Mouse (Mus musculus): ENCODE measurements around the gene Ipmk. TPM values are rescaled to one million over a fixed set of nuclear protein-coding genes. Genes with fewer than 3 reads are reported as not detected.
"Not testable (repeated sequence)": the region's sequence is repeated elsewhere in the genome, so short reads cannot be mapped to it uniquely, and the experiment has no call there.

Ipmk gene
- polyA plus RNA-seq, 1 experiment from 2014 or later = 13.9 TPM

DNA sequence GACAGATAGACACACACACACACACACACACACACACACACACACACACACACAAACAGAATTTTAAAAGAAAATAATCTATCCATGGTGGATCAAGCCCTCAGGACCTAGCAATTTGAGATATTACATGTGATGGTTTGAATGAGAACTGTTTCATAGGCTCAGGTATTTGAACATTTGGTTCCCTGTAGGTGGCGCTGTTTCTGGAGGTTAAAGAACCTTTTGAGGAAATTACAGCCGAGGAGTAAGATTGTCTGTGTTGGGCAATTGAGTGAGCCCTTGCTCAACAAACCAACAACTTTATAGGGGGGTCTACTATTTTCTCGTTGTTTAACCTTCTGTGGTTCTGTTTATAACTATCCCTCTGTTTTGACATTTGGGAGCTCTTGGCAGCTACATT is 107.8 kb downstream of the Ipmk start:
- Histone ChIP-seq H3K9me3 (replicated peaks) (no peaks in the 10 kb centered on the region), H3K9ac (no peak overlapping the region), H3K4me2 (no peak overlapping the region), H3K27me3 (replicated peaks) (no peaks in the 10 kb centered on the region), H3K4me3 (no peak overlapping the region), H3K4me1 (no peaks in the 10 kb centered on the region), H3K27ac (no peak overlapping the region), H3K36me3 (no peaks in the 10 kb centered on the region)
- no peak for ATAC-seq
- WGBS (ENCODE audit: insufficient replicate concordance) = 50% methylated on average over 3 of the region's 3 CpGs

DNA sequence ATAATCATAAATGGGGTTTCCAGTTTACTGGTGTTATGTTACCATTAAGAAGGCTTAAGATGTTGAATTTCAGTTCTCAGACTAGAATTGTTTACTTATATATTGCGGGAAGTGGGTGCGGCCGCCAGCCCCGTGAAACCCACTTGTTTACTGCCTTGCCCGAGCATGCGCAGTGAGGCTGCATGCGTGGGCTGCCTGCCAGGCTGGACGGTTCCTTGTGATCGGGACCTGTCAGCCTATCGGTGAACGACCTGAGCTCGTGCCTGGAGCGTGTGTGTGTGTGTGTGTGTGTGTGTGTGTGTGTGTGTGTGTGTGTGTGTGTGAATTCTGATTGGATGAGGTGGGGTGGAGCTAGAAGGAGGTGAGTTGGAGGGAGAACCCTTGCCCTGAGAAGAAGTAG is 114.8 kb downstream of the Ipmk start:
- 86% methylated on average over 13 of the region's 13 CpGs for WGBS (ENCODE audit: insufficient replicate concordance)
- not testable (repeated sequence) for H3K4me3 ChIP-seq; H3K36me3 ChIP-seq; ATAC-seq; H3K9ac ChIP-seq; H3K27ac ChIP-seq; H3K4me1 ChIP-seq; H3K9me3 ChIP-seq (replicated peaks); H3K27me3 ChIP-seq (replicated peaks); H3K4me2 ChIP-seq

DNA sequence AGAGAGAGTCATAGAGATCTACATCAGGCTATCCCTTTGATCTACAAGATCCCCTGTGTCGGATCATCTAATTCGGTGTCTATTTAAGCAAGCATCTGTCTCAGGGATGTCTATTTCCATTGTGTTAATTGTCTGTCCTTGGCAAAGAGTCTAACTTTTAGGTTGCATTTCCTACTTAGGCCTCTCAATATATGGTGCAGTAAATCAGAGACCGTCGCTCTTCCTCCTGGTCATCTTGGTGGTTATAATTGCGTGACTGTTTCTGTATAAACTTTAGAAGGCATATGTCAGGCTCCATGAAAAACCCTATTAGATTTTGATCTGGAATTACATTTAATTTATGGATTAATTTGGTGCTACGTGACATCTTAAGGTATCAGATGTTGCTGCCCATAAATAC is 116.9 kb downstream of the Ipmk start:
- no peaks in the 10 kb centered on the region for H3K9me3 ChIP-seq (replicated peaks)
- no peaks in the 10 kb centered on the region for H3K4me1 ChIP-seq
- no peaks in the 10 kb centered on the region for H3K27me3 ChIP-seq (replicated peaks)
- no peak overlapping the region for H3K9ac ChIP-seq
- no peak overlapping the region for H3K27ac ChIP-seq
- ATAC-seq = no peak
- no peaks in the 10 kb centered on the region for H3K36me3 ChIP-seq
- H3K4me3 ChIP-seq = no peak overlapping the region
- WGBS (ENCODE audit: insufficient replicate concordance) = 79% methylated on average over 6 of the region's 6 CpGs
- no peak overlapping the region for H3K4me2 ChIP-seq

DNA sequence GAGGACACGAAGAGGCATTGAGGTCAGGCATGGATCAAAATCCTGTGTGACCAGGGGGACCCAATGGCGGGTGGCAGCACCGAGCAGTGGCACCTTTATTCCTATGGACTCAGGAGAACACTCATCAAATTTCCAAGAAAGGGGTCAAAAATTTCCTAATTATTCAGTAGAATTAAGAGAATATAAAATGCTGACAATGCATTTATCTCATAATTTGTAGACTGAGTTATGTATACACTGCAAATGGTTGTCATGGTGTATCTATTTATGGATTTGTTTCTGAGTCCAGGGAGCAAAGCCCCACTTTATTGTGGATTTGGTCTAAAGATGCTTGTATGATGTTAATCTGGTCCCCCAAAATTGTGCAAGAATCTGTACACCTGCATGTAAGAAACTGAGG is 120.8 kb downstream of the Ipmk start:
- H3K27me3 ChIP-seq (replicated peaks) = no peaks in the 10 kb centered on the region
- H3K4me1 ChIP-seq = no peaks in the 10 kb centered on the region
- no peak overlapping the region for H3K9ac ChIP-seq
- 70% methylated on average over 3 of the region's 3 CpGs for whole genome bisulfite sequencing (ENCODE audit: insufficient replicate concordance)
- no peak overlapping the region for H3K4me2 ChIP-seq
- H3K36me3 ChIP-seq = no peaks in the 10 kb centered on the region
- no peak overlapping the region for H3K27ac ChIP-seq
- ATAC-seq = no peak
- H3K9me3 ChIP-seq (replicated peaks) = no peaks in the 10 kb centered on the region
- H3K4me3 ChIP-seq = no peak overlapping the region

DNA sequence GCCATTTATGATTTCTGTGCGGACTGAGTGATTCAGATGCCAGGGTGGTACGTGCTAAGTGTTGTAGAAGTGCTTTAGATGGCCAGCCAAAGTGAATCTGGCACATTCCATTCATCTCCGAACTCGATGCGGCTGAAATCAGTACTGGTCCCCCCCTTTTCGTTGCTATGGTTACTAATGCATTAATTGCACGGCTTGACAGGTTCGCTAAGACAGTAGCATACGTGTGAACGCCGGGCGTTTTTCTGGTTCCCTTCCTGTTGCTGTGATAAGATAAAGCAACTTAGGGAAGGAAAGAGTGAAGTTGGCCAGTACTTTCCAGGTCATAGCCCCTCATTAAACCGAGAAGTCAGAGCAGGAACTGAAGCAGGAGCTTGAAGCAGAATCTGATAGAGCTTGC is 122.2 kb downstream of the Ipmk start:
- ATAC-seq = no peak
- Histone ChIP-seq H3K9ac (no peak overlapping the region), H3K4me2 (no peak overlapping the region), H3K27ac (no peak overlapping the region), H3K4me1 (no peaks in the 10 kb centered on the region), H3K36me3 (no peaks in the 10 kb centered on the region), H3K9me3 (replicated peaks) (0 out of 2 replicates have a peak, but pooled peaks cover 3% of the 10 kb centered on the region), H3K27me3 (replicated peaks) (no peaks in the 10 kb centered on the region), H3K4me3 (no peak overlapping the region)
- WGBS (ENCODE audit: insufficient replicate concordance) = 60% methylated on average over 13 of the region's 13 CpGs

DNA sequence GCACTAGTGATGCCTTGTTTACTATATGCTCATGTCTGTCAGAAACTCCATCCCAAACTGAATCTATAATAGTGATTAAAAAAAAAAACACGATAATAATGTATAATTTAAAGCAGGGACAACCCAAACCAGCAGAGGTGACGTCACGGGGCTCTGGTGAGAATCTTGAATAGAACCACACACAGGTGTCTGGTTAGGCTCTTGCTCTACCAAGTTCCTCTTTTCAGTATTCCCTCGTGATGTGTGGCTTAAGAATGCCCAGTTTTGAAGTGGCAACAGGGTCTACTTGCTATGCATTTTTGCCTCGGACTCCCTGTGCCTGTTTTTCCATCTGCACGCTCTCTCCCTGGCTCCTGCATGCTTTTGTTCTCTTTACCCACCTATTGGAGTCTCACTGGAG is 124.5 kb downstream of the Ipmk start:
- H3K36me3 ChIP-seq = no peaks in the 10 kb centered on the region
- H3K9me3 ChIP-seq (replicated peaks) = 0 out of 2 replicates have a peak, but pooled peaks cover 3% of the 10 kb centered on the region
- no peak overlapping the region for H3K4me2 ChIP-seq
- H3K27ac ChIP-seq = no peak overlapping the region
- ATAC-seq = no peak
- no peak overlapping the region for H3K9ac ChIP-seq
- H3K4me3 ChIP-seq = no peak overlapping the region
- H3K4me1 ChIP-seq = no peaks in the 10 kb centered on the region
- H3K27me3 ChIP-seq (replicated peaks) = no peaks in the 10 kb centered on the region
- WGBS (ENCODE audit: insufficient replicate concordance) = 60% methylated on average over 6 of the region's 6 CpGs

DNA sequence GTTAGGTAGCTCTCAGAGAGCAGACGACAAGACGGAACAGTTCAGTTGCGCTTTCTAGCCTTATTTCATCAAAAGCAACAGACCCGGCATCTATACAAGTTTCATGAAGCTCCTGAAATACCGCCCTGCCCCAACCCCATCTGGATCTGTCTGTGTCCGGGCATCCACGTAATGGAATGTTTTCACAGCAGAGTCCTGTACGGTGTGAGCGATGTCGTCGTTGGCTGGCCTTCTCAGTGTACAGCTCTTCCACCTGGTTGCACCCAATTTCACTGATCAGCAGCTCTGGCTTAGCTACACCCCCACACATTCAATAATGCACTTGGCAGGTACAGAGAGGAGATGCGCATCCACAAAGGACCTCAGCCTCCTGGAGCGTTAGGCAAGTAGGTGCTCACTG is 126.0 kb downstream of the Ipmk start:
- H3K4me2 ChIP-seq = no peak overlapping the region
- H3K27ac ChIP-seq = no peak overlapping the region
- no peaks in the 10 kb centered on the region for H3K4me1 ChIP-seq
- H3K27me3 ChIP-seq (replicated peaks) = no peaks in the 10 kb centered on the region
- no peaks in the 10 kb centered on the region for H3K36me3 ChIP-seq
- WGBS (ENCODE audit: insufficient replicate concordance) = 82% methylated on average over 13 of the region's 13 CpGs
- H3K9ac ChIP-seq = no peak overlapping the region
- 0 out of 2 replicates have a peak, but pooled peaks cover 3% of the 10 kb centered on the region for H3K9me3 ChIP-seq (replicated peaks)
- no peak for ATAC-seq
- no peak overlapping the region for H3K4me3 ChIP-seq

DNA sequence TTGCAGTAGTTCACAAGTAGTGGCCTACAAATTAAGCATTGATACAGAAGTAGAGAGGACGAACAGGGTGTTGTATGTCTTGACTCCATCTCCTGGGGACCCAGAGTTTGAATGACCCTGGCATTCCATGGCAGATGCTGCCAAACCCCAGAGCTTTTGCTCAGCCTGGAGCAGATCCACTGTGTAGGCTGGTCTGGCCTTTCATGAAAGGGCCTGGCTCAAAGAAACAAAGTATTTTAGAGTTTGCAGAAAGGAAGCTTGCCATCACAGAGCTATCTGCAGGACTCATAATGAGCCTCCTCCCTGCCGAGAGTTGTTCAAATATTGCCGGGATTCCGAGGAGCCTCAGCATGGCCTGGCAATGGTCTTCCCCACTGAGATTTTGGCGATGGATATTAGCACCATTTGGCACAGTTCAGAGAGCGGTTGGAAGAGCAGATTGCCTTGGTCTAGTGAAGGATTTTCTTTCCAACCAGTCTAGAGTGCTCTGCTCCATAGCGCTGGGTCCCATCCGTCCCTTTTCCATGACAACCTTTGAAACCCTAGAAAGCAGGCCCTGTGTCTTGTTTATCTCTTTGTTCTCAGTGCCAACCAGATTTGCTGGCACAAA is 129.0 kb downstream of the Ipmk start:
- no peak overlapping the region for H3K9ac ChIP-seq
- WGBS (ENCODE audit: insufficient replicate concordance) = 61% methylated on average over 8 of the region's 8 CpGs

DNA sequence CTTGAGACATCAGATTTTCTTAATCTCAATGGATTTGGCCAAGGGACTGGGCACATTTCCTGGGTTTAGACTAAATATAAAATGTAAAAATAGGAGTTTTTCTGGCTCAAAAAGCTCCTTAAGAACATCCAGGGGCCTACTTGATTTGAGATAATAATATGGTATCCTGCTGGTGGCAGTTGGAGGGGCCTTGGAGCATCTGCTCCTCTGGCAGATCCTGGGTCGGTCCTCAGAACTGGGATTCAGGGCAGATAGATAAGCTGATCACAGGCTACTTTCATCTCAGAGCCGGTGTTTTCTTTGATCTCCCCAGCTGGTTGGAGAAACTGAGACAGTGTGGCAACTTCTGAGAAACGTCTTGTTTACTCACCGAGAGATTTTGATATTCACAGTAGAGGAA is 129.6 kb downstream of the Ipmk start:
- Histone ChIP-seq H3K4me3 (no peak overlapping the region), H3K27ac (no peak overlapping the region), H3K4me1 (no peaks in the 10 kb centered on the region), H3K4me2 (no peak overlapping the region), H3K9ac (no peak overlapping the region), H3K27me3 (replicated peaks) (no peaks in the 10 kb centered on the region), H3K36me3 (no peaks in the 10 kb centered on the region), H3K9me3 (replicated peaks) (0 out of 2 replicates have a peak, but pooled peaks cover 3% of the 10 kb centered on the region)
- no peak for ATAC-seq
- WGBS (ENCODE audit: insufficient replicate concordance) = 34% methylated on average over 4 of the region's 4 CpGs

More for the DNA sequence above, 129.0 kb downstream of the Ipmk start:
- Histone ChIP-seq H3K4me3 (no peak overlapping the region), H3K4me2 (no peak overlapping the region), H3K36me3 (no peaks in the 10 kb centered on the region), H3K9me3 (replicated peaks) (0 out of 2 replicates have a peak, but pooled peaks cover 3% of the 10 kb centered on the region), H3K4me1 (no peaks in the 10 kb centered on the region), H3K27ac (no peak overlapping the region), H3K27me3 (replicated peaks) (no peaks in the 10 kb centered on the region)
- ATAC-seq = no peak

DNA sequence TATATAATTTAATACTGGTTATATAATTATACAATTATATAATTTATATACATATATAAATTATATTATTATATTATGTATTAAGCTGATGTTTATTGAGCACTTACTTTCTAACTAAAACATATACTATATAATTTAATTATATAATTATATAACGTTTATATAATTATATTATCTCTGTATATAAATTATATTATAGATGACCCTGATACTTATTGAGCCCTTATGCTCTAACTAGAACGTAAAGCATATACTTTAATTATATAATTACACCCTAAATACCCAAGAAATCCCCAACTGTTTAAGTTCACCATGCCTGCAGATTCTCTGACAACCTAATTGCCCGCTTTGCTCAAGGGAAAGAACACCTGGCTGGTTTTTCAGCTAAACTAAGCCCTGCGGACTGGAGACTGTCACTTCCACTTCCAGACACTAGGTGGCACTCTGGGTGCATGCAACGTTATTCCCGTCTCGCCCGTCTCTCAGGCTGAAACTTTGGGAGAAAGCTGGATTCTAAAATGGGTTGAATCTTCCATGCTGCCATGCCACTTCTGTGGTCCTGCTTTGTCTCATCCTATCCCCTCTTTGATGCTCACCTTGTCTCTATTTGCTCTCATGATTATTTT is 132.2 kb downstream of the Ipmk start:
- 11% methylated on average over 8 of the region's 8 CpGs for WGBS (ENCODE audit: insufficient replicate concordance)
- H3K27ac ChIP-seq = no peak overlapping the region
- ATAC-seq = no peak
- H3K9ac ChIP-seq = no peak overlapping the region
- no peak overlapping the region for H3K4me2 ChIP-seq
- H3K36me3 ChIP-seq = no peaks in the 10 kb centered on the region
- H3K4me1 ChIP-seq = no peaks in the 10 kb centered on the region
- no peak overlapping the region for H3K4me3 ChIP-seq
- H3K9me3 ChIP-seq (replicated peaks) = no peaks in the 10 kb centered on the region
- no peaks in the 10 kb centered on the region for H3K27me3 ChIP-seq (replicated peaks)

All from liver, embryonic 12.5 days (tissue).